Mouse (Mus musculus): Measurements from ENCODE around the gene Olfr959.

DNA sequence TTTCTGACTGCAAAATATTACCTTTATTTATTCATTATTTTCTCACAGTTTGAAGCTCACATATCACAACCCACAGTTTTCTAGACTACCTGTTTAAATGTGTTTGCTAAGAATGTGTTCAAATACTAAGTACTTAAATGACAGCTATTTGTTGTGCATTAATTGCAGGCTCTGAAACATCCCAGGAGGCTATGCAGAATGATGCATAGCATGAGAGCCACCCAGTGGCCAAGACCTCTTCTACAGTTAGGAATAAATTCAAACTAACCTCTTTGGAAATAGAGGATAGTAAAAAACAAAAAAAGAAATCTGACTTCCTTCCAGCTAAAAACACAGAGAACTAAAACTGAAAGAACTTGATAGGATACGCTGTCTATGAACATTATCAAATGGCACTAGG lies 36.6 kb upstream of the Olfr959 start:
- no peak for TF ChIP-seq POLR2A (IDR thresholded peaks at IDR 0.05; ENCODE audit: control insufficient read depth, extremely low read depth, insufficient read depth, low read length, poor library complexity)
- no peak for TF ChIP-seq CTCF (IDR thresholded peaks at IDR 0.05; ENCODE audit: borderline replicate concordance, control insufficient read depth, extremely low read depth, insufficient read depth, low read length, poor library complexity)

All from thymus, adult 2 months (tissue).